Mouse (Mus musculus) stomach, postnatal 0 days (tissue): ENCODE results near the gene Uevld. TPM values are rescaled to one million over a fixed set of nuclear protein-coding genes. Genes with fewer than 3 reads are reported as not detected.
A peak's percentile ranks its signal among the peaks of the same experiment; 100 is the strongest.

Experiments used
- ATAC-seq: fragments of 200-750 bp; cut with Nextera tagmentation; 2 replicates; pipeline ENCODE4 v1.8.0; 2017; ENCODE audit not compliant: low FRiP score, low TSS enrichment
- DNase-seq: peaks from one replicate; pipeline ENCODE4 v3.0.0-alpha.2; 2016; ENCODE audit warnings: low spot score
- H3K27ac ChIP-seq: fragments of 300-500 bp; sonication (generic); replicated peaks from 2 replicates; pipeline ENCODE4 v1.5.1; 2014; ENCODE audit warnings: mild to moderate bottlenecking, control low read depth
- H3K27me3 ChIP-seq: fragments of 300-500 bp; sonication (generic); 2 replicates; pipeline ENCODE4 v1.6.1; 2014; ENCODE audit warnings: low read length; ENCODE audit not compliant: control insufficient read depth, insufficient read depth
- H3K36me3 ChIP-seq: fragments of 300-500 bp; sonication (generic); 2 replicates; pipeline ENCODE4 v1.6.1; 2014; ENCODE audit warnings: low read length, mixed read lengths; ENCODE audit not compliant: control insufficient read depth, insufficient read depth
- H3K4me1 ChIP-seq: fragments of 300-500 bp; sonication (generic); replicated peaks from 2 replicates; pipeline ENCODE4 v1.6.1; 2014; ENCODE audit warnings: antibody characterized with exemption; ENCODE audit not compliant: control insufficient read depth, insufficient read depth
- H3K4me2 ChIP-seq: fragments of 300-500 bp; sonication (generic); replicated peaks from 2 replicates; pipeline ENCODE4 v1.6.1; 2014; ENCODE audit warnings: low read depth, mild to moderate bottlenecking, control low read depth, moderate library complexity
- H3K4me3 ChIP-seq: fragments of 300-500 bp; sonication (generic); 2 replicates; pipeline ENCODE4 v1.5.1; 2014; ENCODE audit warnings: low read depth, low read length, control low read depth
- H3K9ac ChIP-seq: fragments of 300-500 bp; sonication (generic); 2 replicates; pipeline ENCODE4 v1.6.1; 2014; ENCODE audit warnings: mild to moderate bottlenecking, low read length, control low read depth, mixed read lengths
- H3K9me3 ChIP-seq: fragments of 300-500 bp; sonication (generic); 2 replicates; pipeline ENCODE4 v1.6.1; 2016; ENCODE audit warnings: low read length; ENCODE audit not compliant: control insufficient read depth
- CTCF ChIP-seq: IDR thresholded peaks from 2 replicates; pipeline ENCODE4 v1.5.1; 2016; ENCODE audit warnings: antibody characterized with exemption, low read depth, mild to moderate bottlenecking, moderate library complexity
- EP300 ChIP-seq: optimal IDR thresholded peaks from 2 replicates; pipeline ENCODE3; 2016; ENCODE audit warnings: antibody characterized with exemption
- WGBS: fragments of 180-500 bp; shearing (Covaris S2); extraction: QIAGEN DNeasy Blood & Tissue Kit; methylation state at CpG from one replicate; pipeline ENCODE4 v1.1.7; 2014; 5-methylcytosine and 5-hydroxymethylcytosine counted together
- polyA plus RNA-seq: library from polyadenylated mRNA; unstranded; fragments of >200 nt; fragmentation: Nextera tagmentation; extraction: Ambion mirVana; gene quantifications from 2 replicates; pipeline ENCODE4 v1.2.1, GENCODE M21; 2015

Uevld gene
- polyA plus RNA-seq, 1 experiment from 2014 or later: 6.5 TPM

GRCm38 (mm10) chr7:46962806-46963618 is 4.7 kb upstream of the Uevld start:
- no peaks in the 10 kb centered on the region for H3K9me3 ChIP-seq
- ATAC-seq (peak; percentile 74), DNase-seq (peak; percentile 77)
- H3K9ac ChIP-seq: no peak overlapping the region
- WGBS: 1% methylated on average over 9 of the region's 9 CpGs
- H3K27me3 ChIP-seq: no peaks in the 10 kb centered on the region
- peak overlapping the region; percentile 42 for H3K4me2 ChIP-seq
- peak overlapping the region; percentile 84 for H3K27ac ChIP-seq
- 0 out of 2 replicates have a peak, but pooled peaks cover 2% of the 10 kb centered on the region for H3K4me1 ChIP-seq
- no peak for TF ChIP-seq EP300
- peak; percentile 93 for TF ChIP-seq CTCF
- no peaks in the 10 kb centered on the region for H3K36me3 ChIP-seq
- H3K4me3 ChIP-seq: no peak overlapping the region

- Histone ChIP-seq H3K9me3 (no peaks in the 10 kb centered on the region), H3K4me3 (no peak overlapping the region), H3K36me3 (no peaks in the 10 kb centered on the region), H3K4me2 (no peak overlapping the region), H3K4me1 (0 out of 2 replicates have a peak, but pooled peaks cover 2% of the 10 kb centered on the region), H3K27ac (peak overlapping the region; percentile 84), H3K27me3 (no peaks in the 10 kb centered on the region), H3K9ac (no peak overlapping the region)
- ATAC-seq: no peak
- DNase-seq: no peak
- TF ChIP-seq CTCF: no peak; the same call in 1 of the 2 replicates
- TF ChIP-seq EP300: no peak
These were observed 3.8 kb upstream of the Uevld start for GRCm38 (mm10) chr7:46962132-46962531.

GRCm38 (mm10) chr7:46960991-46961390 is 2.7 kb upstream of the Uevld start:
- Histone ChIP-seq H3K27ac (no peak overlapping the region), H3K36me3 (no peaks in the 10 kb centered on the region), H3K4me1 (0 out of 2 replicates have a peak, but pooled peaks cover 2% of the 10 kb centered on the region), H3K27me3 (no peaks in the 10 kb centered on the region), H3K9ac (no peak overlapping the region), H3K4me2 (no peak overlapping the region), H3K4me3 (no peak overlapping the region), H3K9me3 (no peaks in the 10 kb centered on the region)
- DNase-seq (no peak), ATAC-seq (no peak)
- TF ChIP-seq CTCF (no peak), EP300 (no peak)
- 55% methylated on average over 3 of the region's 3 CpGs for WGBS

- TF ChIP-seq CTCF: no peak
- no peak for TF ChIP-seq EP300
- H3K4me1 ChIP-seq: 0 out of 2 replicates have a peak, but pooled peaks cover 2% of the 10 kb centered on the region
- 12% methylated on average over 9 of the region's 9 CpGs for WGBS
- H3K9me3 ChIP-seq: no peaks in the 10 kb centered on the region
- ATAC-seq (no peak), DNase-seq (no peak)
- H3K27ac ChIP-seq: no peak overlapping the region
- H3K4me2 ChIP-seq: peak overlapping the region; percentile 92
- H3K36me3 ChIP-seq: no peaks in the 10 kb centered on the region; the same call in 1 of the 2 replicates
- H3K27me3 ChIP-seq: no peaks in the 10 kb centered on the region
- peak overlapping the region; percentile 77 for H3K9ac ChIP-seq
- H3K4me3 ChIP-seq: peak overlapping the region; percentile 71
These were observed 526 bp upstream of the Uevld start for GRCm38 (mm10) chr7:46958853-46959252.

- ATAC-seq (peak; percentile 84), DNase-seq (peak; percentile 85)
- H3K36me3 ChIP-seq: peaks cover 11% of the 10 kb centered on the region; the same call in 1 of the 2 replicates
- H3K9ac ChIP-seq: no peak overlapping the region
- H3K4me2 ChIP-seq: no peak overlapping the region
- no peaks in the 10 kb centered on the region for H3K4me1 ChIP-seq
- no peak overlapping the region for H3K27ac ChIP-seq
- TF ChIP-seq CTCF: peak; percentile 79
- TF ChIP-seq EP300: no peak
- no peak overlapping the region for H3K4me3 ChIP-seq
- no peaks in the 10 kb centered on the region for H3K9me3 ChIP-seq
- no peaks in the 10 kb centered on the region for H3K27me3 ChIP-seq
- 41% methylated on average over 4 of the region's 4 CpGs for WGBS
These were observed 22.5 kb downstream of the Uevld start for GRCm38 (mm10) chr7:46935847-46936246.

GRCm38 (mm10) chr7:46934788-46935187 is 23.5 kb downstream of the Uevld start:
- peaks cover 18% of the 10 kb centered on the region; the same call in 1 of the 2 replicates for H3K36me3 ChIP-seq

More at GRCm38 (mm10) chr7:46934788-46935187, 23.5 kb downstream of the Uevld start:
- TF ChIP-seq CTCF (no peak), EP300 (no peak)
- H3K27me3 ChIP-seq: no peaks in the 10 kb centered on the region
- 80% methylated on average over 8 of the region's 8 CpGs for WGBS
- H3K4me3 ChIP-seq: no peak overlapping the region
- no peaks in the 10 kb centered on the region for H3K4me1 ChIP-seq
- no peak overlapping the region for H3K27ac ChIP-seq
- no peaks in the 10 kb centered on the region for H3K9me3 ChIP-seq
- H3K9ac ChIP-seq: no peak overlapping the region
- DNase-seq (no peak), ATAC-seq (no peak)
- no peak overlapping the region for H3K4me2 ChIP-seq
